Mouse (Mus musculus): ENCODE data around the gene Ssc4d.

DNA sequence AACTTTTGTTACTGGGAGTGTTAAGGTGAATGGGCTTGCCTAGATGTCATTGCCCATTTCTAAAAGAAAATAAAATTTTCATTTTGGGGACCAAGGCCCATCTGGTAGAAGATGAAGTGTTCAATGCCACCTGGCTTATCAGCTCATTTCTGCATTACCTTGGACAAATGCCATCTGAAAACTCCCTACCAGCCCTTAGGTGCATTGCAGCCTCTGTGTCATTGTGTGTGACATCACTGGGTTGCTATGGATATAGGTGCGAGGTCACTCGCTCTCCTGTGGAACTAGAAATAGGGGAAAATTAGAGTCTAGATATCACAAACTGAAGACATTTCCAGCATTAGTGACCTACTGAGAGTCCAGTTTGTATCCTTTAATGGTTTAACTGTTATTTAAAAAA, 42.0 kb downstream of the Ssc4d start:
- no peak for TF ChIP-seq CTCF (IDR thresholded peaks at IDR 0.05)
- TF ChIP-seq EP300 (IDR thresholded peaks at IDR 0.05), result no peak
